Mouse (Mus musculus): Measurements from ENCODE around the gene Chrm3. TPM values are rescaled to one million over a fixed set of nuclear protein-coding genes. Genes with fewer than 3 reads are reported as not detected.
A peak's percentile ranks its signal among the peaks of the same experiment; 100 is the strongest.
"Not testable (repeated sequence)": the region's sequence is repeated elsewhere in the genome, so short reads cannot be mapped to it uniquely, and the experiment has no call there.

Chrm3 gene
- polyA plus RNA-seq, 1 experiment from 2014 or later: 3.4 TPM

GRCm38 (mm10) chr13:9882362-9883282 lies 478.0 kb downstream of the Chrm3 start:
- Histone ChIP-seq H3K27ac (replicated peaks) (no peak overlapping the region), H3K4me1 (no peaks in the 10 kb centered on the region), H3K4me2 (no peak overlapping the region), H3K4me3 (replicated peaks) (no peak overlapping the region), H3K9ac (replicated peaks) (no peak overlapping the region), H3K27me3 (replicated peaks) (no peaks in the 10 kb centered on the region), H3K36me3 (no peaks in the 10 kb centered on the region), H3K9me3 (replicated peaks) (no peaks in the 10 kb centered on the region)
- 55% methylated on average over 15 of the region's 15 CpGs for WGBS
- peak; percentile 93 for ATAC-seq (ENCODE audit: low FRiP score)

GRCm38 (mm10) chr13:9881930-9882329 lies 478.7 kb downstream of the Chrm3 start:
- H3K9me3 ChIP-seq (replicated peaks): no peaks in the 10 kb centered on the region
- no peak for ATAC-seq (ENCODE audit: low FRiP score)
- no peak overlapping the region for H3K4me3 ChIP-seq (replicated peaks)
- 68% methylated on average over 4 of the region's 4 CpGs for WGBS
- no peaks in the 10 kb centered on the region for H3K4me1 ChIP-seq
- H3K9ac ChIP-seq (replicated peaks): no peak overlapping the region
- H3K4me2 ChIP-seq: no peak overlapping the region
- no peaks in the 10 kb centered on the region for H3K36me3 ChIP-seq
- no peaks in the 10 kb centered on the region for H3K27me3 ChIP-seq (replicated peaks)
- H3K27ac ChIP-seq (replicated peaks): no peak overlapping the region

GRCm38 (mm10) chr13:9880401-9880800 lies 480.2 kb downstream of the Chrm3 start:
- Histone ChIP-seq H3K27ac (replicated peaks) (no peak overlapping the region), H3K36me3 (no peaks in the 10 kb centered on the region), H3K4me1 (no peaks in the 10 kb centered on the region), H3K27me3 (replicated peaks) (no peaks in the 10 kb centered on the region), H3K4me3 (replicated peaks) (no peak overlapping the region), H3K9me3 (replicated peaks) (no peaks in the 10 kb centered on the region), H3K9ac (replicated peaks) (no peak overlapping the region), H3K4me2 (no peak overlapping the region)
- ATAC-seq (ENCODE audit: low FRiP score): no peak
- WGBS: 89% methylated on average over 4 of the region's 4 CpGs

GRCm38 (mm10) chr13:9878596-9879010 lies 482.0 kb downstream of the Chrm3 start:
- no peaks in the 10 kb centered on the region for H3K36me3 ChIP-seq
- no peak overlapping the region for H3K4me2 ChIP-seq
- H3K27me3 ChIP-seq (replicated peaks): no peaks in the 10 kb centered on the region
- no peaks in the 10 kb centered on the region for H3K4me1 ChIP-seq
- WGBS: 90% methylated on average over 7 of the region's 7 CpGs
- ATAC-seq (ENCODE audit: low FRiP score): no peak
- no peak overlapping the region for H3K27ac ChIP-seq (replicated peaks)
- H3K9ac ChIP-seq (replicated peaks): no peak overlapping the region
- no peak overlapping the region for H3K4me3 ChIP-seq (replicated peaks)
- no peaks in the 10 kb centered on the region for H3K9me3 ChIP-seq (replicated peaks)

GRCm38 (mm10) chr13:9873377-9873776 lies 487.3 kb downstream of the Chrm3 start:
- Histone ChIP-seq H3K4me2 (no peak overlapping the region), H3K27me3 (replicated peaks) (no peaks in the 10 kb centered on the region), H3K4me3 (replicated peaks) (no peak overlapping the region), H3K36me3 (no peaks in the 10 kb centered on the region), H3K4me1 (no peaks in the 10 kb centered on the region), H3K9me3 (replicated peaks) (no peaks in the 10 kb centered on the region), H3K9ac (replicated peaks) (no peak overlapping the region), H3K27ac (replicated peaks) (no peak overlapping the region)
- 85% methylated on average over 3 of the region's 3 CpGs for WGBS
- ATAC-seq (ENCODE audit: low FRiP score): no peak

GRCm38 (mm10) chr13:9866161-9866560 lies 494.5 kb downstream of the Chrm3 start:
- no peaks in the 10 kb centered on the region for H3K27me3 ChIP-seq (replicated peaks)
- H3K36me3 ChIP-seq: no peaks in the 10 kb centered on the region
- H3K4me3 ChIP-seq (replicated peaks): no peak overlapping the region
- H3K9ac ChIP-seq (replicated peaks): no peak overlapping the region
- 93% methylated on average over 2 of the region's 2 CpGs for WGBS
- H3K27ac ChIP-seq (replicated peaks): no peak overlapping the region
- H3K4me2 ChIP-seq: no peak overlapping the region
- H3K4me1 ChIP-seq: no peaks in the 10 kb centered on the region
- ATAC-seq (ENCODE audit: low FRiP score): no peak
- no peaks in the 10 kb centered on the region for H3K9me3 ChIP-seq (replicated peaks)

- Histone ChIP-seq H3K27me3 (replicated peaks) (no peaks in the 10 kb centered on the region), H3K36me3 (no peaks in the 10 kb centered on the region), H3K4me2 (no peak overlapping the region), H3K9ac (replicated peaks) (no peak overlapping the region), H3K4me1 (peaks cover 4% of the 10 kb centered on the region; the same call in 1 of the 2 replicates), H3K9me3 (replicated peaks) (no peaks in the 10 kb centered on the region), H3K27ac (replicated peaks) (no peak overlapping the region), H3K4me3 (replicated peaks) (no peak overlapping the region)
- no peak for ATAC-seq (ENCODE audit: low FRiP score)
- WGBS: 72% methylated on average over 3 of the region's 3 CpGs
These were observed 513.1 kb downstream of the Chrm3 start for GRCm38 (mm10) chr13:9847515-9847914.

- H3K4me1 ChIP-seq: peaks cover 4% of the 10 kb centered on the region; the same call in 1 of the 2 replicates
- WGBS: 33% methylated on average over 14 of the region's 14 CpGs
These were observed 513.9 kb downstream of the Chrm3 start for GRCm38 (mm10) chr13:9846543-9847434.

GRCm38 (mm10) chr13:9834146-9834679 lies 526.4 kb downstream of the Chrm3 start:
- H3K27ac ChIP-seq (replicated peaks); H3K9ac ChIP-seq (replicated peaks); ATAC-seq (ENCODE audit: low FRiP score); H3K27me3 ChIP-seq (replicated peaks); H3K4me1 ChIP-seq; H3K4me3 ChIP-seq (replicated peaks); H3K36me3 ChIP-seq; H3K9me3 ChIP-seq (replicated peaks); H3K4me2 ChIP-seq: not testable (repeated sequence)
- WGBS: 80% methylated on average over 33 of the region's 33 CpGs

More at GRCm38 (mm10) chr13:9846543-9847434, 513.9 kb downstream of the Chrm3 start:
- no peaks in the 10 kb centered on the region for H3K27me3 ChIP-seq (replicated peaks)
- peak; percentile 91 for ATAC-seq (ENCODE audit: low FRiP score)
- no peaks in the 10 kb centered on the region for H3K9me3 ChIP-seq (replicated peaks)
- H3K27ac ChIP-seq (replicated peaks): no peak overlapping the region
- no peaks in the 10 kb centered on the region for H3K36me3 ChIP-seq
- H3K9ac ChIP-seq (replicated peaks): no peak overlapping the region
- H3K4me3 ChIP-seq (replicated peaks): no peak overlapping the region
- peak overlapping the region; percentile 40 for H3K4me2 ChIP-seq

GRCm38 (mm10) chr13:9826227-9826626 lies 534.4 kb downstream of the Chrm3 start:
- ATAC-seq (ENCODE audit: low FRiP score): no peak
- Histone ChIP-seq H3K9me3 (replicated peaks) (no peaks in the 10 kb centered on the region), H3K9ac (replicated peaks) (no peak overlapping the region), H3K36me3 (no peaks in the 10 kb centered on the region), H3K4me2 (no peak overlapping the region), H3K4me1 (no peaks in the 10 kb centered on the region), H3K4me3 (replicated peaks) (no peak overlapping the region), H3K27ac (replicated peaks) (no peak overlapping the region), H3K27me3 (replicated peaks) (no peaks in the 10 kb centered on the region)
- WGBS: 85% methylated on average over 5 of the region's 5 CpGs
